Mouse (Mus musculus) C2C12 (cell line): ENCODE measurements around the gene Aicda.

Experiments
- CEBPB ChIP-seq: IDR thresholded peaks from one replicate; pipeline ENCODE4 v1.6.1; 2011; ENCODE audit warnings: low read depth, mild to moderate bottlenecking, control low read depth, moderate library complexity
- CTCF ChIP-seq: IDR thresholded peaks from one replicate; pipeline ENCODE4 v1.5.1; 2011; ENCODE audit not compliant: control insufficient read depth, insufficient read depth, insufficient read length
- FOSL1 ChIP-seq: IDR thresholded peaks from one replicate; pipeline ENCODE4 v1.8.0; 2011; ENCODE audit warnings: mild to moderate bottlenecking, low read length; ENCODE audit not compliant: poor library complexity, insufficient read depth, severe bottlenecking
- MAX ChIP-seq: IDR thresholded peaks from one replicate; pipeline ENCODE4 v1.6.1; 2011; ENCODE audit warnings: mild to moderate bottlenecking, control low read depth
- MYOD1 ChIP-seq: IDR thresholded peaks from one replicate; pipeline ENCODE4 v1.6.1; 2011; ENCODE audit warnings: low read depth; ENCODE audit not compliant: control insufficient read depth, insufficient read length
- MYOG ChIP-seq: IDR thresholded peaks from one replicate; pipeline ENCODE4 v1.6.1; 2011; ENCODE audit not compliant: control insufficient read depth, insufficient read length; ENCODE audit errors: extremely low read depth
- USF1 ChIP-seq: IDR thresholded peaks from one replicate; pipeline ENCODE4 v1.6.1; 2011; ENCODE audit warnings: low read depth, mild to moderate bottlenecking, control low read depth, moderate library complexity

DNA sequence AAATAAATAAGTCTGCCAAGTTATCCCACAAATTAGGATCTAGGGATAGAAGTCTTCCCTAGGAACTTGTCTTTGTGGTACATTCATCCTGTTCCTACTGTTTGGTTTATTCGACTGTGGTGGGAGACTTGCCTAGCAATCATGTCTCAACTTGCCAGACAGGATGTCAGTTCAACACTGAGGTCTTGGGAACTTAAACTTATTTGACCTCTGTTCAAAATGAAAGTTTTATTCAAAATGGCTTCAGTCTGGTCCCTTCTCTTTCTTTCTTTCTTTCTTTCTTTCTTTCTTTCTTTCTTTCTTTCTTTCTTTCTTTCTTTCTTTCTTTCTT is 49.4 kb downstream of the Aicda start:
- TF ChIP-seq CTCF (no peak), USF1 (no peak), CEBPB (no peak), MYOG (no peak), MYOD1 (no peak), MAX (no peak), FOSL1 (no peak)
